Mouse (Mus musculus): ENCODE measurements at regions not wholly inside any gene's neighbourhood (a gene's known extent, or its start where the extent isn't known, plus 50 kb on each side); places are given as distances from the start of the nearest gene placed in this dataset.

DNA sequence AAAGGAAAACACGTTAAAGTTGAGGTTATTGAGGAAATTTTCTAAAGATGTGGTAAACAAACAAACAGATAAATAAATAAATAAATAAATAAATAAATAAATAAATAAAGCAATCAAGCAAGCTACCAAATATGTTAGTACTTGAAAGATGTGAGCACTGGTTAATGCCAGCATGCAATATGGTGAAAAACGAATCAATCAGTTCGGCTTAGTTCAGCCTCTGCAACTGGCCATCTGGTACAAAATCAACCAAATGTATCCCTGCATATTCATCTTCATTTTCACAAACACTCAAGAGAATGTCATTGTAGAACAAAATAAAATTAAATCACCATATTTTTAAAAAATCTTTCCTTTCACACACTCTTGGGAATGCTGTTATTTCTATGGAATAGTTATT is 315.7 kb upstream of the Cypt12 start:
- TF ChIP-seq CTCF (IDR thresholded peaks at IDR 0.05; ENCODE audit: extremely low read depth, insufficient read depth, low read length) (no peak), POLR2A (IDR thresholded peaks at IDR 0.05; ENCODE audit: extremely low read depth, insufficient read depth, low read length) (no peak)

All from cortical plate, adult 2 months (tissue).